Mouse (Mus musculus) cerebellum, adult 2 months (tissue): ENCODE data around the gene Adprhl1.

Experiments
- CTCF ChIP-seq: fragments of 200-500 bp; IDR thresholded peaks from 2 replicates; pipeline ENCODE4 v1.5.1; 2011; ENCODE audit warnings: low read depth, mild to moderate bottlenecking, control low read depth, low read length, moderate library complexity, borderline replicate concordance; ENCODE audit not compliant: insufficient read depth
- POLR2A ChIP-seq: fragments of 200-500 bp; IDR thresholded peaks from 2 replicates; pipeline ENCODE4 v1.6.1; 2011; ENCODE audit warnings: low read length, control low read depth, borderline replicate concordance; ENCODE audit not compliant: insufficient read depth

DNA sequence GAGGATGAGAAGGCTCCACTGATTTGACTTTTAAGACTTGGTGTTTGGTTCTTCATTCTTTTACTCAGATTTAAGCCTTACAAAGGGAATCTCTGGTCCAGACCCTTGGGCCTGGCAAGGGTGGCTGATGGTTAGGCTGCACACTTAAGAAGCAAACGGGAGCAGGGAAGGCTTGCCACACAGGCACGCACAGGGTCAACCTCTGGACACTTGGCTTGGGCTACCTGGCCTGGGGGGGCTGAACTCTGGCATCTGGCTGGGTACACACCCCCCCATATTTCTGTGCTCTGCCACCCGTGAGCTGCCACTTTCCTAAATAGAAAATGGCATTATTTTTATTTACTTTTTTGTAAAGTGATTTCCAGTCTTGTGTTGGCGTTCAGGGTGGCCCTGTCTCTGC, 79.2 kb downstream of the Adprhl1 start:
- TF ChIP-seq POLR2A (no peak), CTCF (no peak)
